Mouse (Mus musculus): ENCODE results near the gene Rtn4r. TPM values are rescaled to one million over a fixed set of nuclear protein-coding genes. Genes with fewer than 3 reads are reported as not detected.
A peak's percentile ranks its signal among the peaks of the same experiment; 100 is the strongest.

The Rtn4r gene
- total RNA-seq, 2 experiments from 2014 or later, result 0.17 TPM; not detected in 1

DNA sequence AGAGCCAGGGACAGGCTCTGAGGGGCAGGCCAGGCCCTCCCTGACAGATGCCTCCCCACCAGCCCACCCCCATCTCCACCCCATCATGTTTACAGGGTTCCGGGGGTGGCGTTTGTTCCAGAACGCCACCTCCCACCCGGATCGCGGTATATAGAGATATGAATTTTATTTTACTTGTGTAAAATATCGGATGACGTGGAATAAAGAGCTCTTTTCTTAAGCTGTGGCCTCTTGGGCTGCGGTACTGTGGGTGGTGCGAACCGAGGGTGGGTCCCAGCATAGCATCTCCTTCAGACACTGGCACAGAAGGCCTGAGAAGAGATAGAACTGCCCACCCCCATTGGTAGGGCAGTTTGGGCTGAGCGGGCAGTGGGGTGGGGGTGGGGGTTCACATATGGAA is 24.7 kb downstream of the Rtn4r start:
- intact Hi-C loops (cut with DNase I), result no loop called here
- DNase-seq, result no peak

DNA sequence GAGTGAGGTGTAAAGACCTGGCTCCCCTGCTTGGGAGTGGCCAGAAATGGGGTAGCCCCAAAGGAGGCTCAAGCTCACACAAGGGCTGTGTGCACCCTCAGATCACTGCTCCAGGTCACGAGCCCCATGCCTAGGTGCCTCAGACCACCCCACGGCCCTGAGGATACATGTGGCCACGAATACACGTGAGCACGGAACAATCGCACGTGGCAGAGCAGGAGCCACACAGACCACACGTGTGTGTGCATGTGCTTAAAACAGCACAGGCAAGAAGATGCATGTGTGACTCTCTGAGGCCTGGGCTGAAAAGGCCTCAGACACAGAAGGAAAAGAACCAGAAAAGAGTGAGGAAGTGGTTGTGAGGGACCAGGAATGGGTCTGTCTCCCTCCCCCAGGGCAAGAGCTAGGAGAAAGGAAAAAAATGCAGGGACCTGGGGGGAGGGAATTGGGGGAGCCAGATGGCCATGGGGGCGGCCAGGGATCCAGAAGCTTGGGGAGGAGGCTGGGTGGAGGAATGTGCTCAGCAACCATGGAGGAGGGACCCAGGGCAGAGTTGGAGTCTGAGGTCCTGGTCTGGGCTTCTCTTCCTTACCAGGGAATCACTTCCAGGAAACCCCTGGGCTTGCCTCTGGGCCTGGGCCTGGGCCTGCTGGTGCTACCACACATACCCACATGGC is 25.5 kb downstream of the Rtn4r start:
- intact Hi-C loops (cut with DNase I), result no loop called here
- no peak for DNase-seq

- intact Hi-C loops (cut with DNase I), result no loop called here
- DNase-seq, result peak in 1 of 2 experiments; percentile 35
Measured at GRCm38 (mm10) chr16:18154521-18155171, 27.2 kb downstream of the Rtn4r start.

DNA sequence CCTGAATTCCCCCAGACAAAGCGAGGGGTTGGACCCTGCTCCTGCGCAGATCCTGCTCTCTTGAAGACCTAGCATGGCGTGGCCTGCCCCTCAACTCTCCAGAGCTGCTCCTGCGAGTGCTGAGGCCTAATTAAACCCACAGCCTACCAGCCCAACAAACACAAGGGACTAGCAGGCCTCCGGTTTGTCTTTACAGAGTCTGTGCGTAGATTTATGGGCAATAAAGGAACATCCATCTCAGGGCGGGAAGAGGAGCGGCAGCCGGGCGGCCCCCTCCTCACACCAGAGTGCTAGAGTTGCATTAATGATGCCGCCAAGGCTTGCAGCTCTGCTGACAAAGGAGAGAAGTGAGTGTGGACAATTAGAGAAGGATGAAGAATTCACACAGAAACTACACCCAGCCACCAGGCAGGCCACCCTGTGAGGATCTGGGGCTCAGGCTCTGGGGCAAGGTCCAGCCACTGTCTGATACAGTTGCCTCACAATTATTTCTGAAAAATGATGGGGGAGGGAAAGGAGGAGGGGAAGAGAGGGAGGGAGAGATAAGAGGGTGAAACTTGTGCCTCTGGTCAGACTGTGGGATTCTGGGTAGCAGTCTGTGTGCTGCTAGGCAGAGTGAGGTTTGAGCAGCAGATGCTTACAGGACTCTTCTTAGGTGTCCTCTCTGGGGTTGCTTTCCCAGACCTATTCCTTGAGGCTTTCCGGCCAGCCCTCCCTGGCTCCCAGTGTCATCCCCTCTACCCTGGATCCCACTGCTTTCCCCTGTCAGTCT is 29.3 kb downstream of the Rtn4r start:
- DNase-seq, result no peak
- intact Hi-C loops (cut with DNase I), result no loop called here

GRCm38 (mm10) chr16:18159255-18159654 is 31.8 kb downstream of the Rtn4r start:
- intact Hi-C loops (cut with DNase I), result no loop called here
- no peak for DNase-seq

DNA sequence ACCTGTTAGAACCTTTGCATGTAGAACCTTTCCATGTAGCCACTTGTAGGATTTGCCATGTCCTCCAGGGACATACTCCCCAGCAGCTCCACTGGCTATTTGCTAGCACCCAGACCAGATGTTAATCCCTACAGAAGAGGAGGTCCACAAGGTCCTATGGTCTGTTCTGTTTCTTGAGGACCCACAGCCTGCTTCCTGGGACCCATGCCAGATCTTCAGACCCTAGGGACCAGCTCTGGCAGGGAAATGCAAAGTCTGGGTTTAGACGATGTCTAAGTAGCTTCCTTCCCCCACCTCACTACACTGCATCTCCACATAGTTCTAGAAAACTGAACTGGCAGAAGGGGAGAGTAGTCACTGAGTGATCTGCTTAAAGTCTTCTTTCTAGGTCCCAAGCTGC is 32.3 kb downstream of the Rtn4r start:
- intact Hi-C loops (cut with DNase I), result no loop called here

GRCm38 (mm10) chr16:18160514-18160913 is 33.1 kb downstream of the Rtn4r start:
- DNase-seq, result no peak
- intact Hi-C loops (cut with DNase I), result no loop called here

More for the DNA sequence above, 32.3 kb downstream of the Rtn4r start:
- no peak for DNase-seq

DNA sequence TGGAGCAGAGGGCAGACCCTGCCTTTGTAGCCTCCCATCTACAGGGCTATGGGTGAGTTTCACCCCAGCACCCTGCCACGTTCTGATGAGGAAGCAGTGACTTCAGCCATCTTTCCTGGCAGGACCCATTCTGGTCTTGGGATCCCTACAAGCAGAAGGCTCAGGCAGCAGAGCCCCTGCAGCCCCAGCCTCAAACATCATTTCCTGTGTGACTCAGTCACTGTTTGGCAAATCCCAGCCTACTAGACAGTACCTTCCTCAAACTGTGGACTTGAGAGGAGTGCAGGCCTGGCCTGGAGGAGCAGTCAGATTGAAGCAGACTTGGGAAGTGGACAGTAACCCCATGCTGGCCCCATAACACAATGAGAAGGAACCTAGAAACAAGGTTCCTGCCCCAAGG is 33.7 kb downstream of the Rtn4r start:
- intact Hi-C loops (cut with DNase I), result no loop called here
- DNase-seq, result no peak

DNA sequence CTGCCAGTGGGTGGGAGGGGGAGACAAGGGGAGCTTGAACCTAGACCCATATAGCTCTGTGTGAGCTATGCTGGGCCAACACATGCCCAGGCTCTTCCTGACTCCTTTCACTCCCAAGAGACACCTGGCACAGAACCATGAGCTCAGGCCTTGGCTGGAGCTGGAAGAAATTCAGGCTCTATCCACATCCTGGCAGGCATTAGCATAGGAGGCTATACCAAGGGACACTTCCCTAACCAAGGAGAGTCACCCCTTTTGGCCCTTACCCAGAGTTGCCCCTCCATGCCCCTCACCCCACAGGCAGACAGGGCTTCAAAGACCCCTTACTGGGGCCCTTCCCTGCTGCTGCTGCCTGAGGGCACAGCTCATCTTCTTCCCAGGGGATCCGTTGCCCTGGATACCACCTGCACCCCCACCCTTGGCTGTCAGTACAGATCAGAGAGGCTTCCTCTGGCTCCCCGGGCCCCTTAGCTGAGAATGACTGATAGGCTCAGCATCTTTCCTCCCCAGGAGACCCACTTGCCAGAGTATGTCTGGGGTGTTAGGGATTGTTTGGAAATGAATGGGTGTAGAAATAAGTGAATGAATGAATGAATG is 37.3 kb downstream of the Rtn4r start:
- DNase-seq, result no peak
- intact Hi-C loops (cut with DNase I), result no loop called here

DNA sequence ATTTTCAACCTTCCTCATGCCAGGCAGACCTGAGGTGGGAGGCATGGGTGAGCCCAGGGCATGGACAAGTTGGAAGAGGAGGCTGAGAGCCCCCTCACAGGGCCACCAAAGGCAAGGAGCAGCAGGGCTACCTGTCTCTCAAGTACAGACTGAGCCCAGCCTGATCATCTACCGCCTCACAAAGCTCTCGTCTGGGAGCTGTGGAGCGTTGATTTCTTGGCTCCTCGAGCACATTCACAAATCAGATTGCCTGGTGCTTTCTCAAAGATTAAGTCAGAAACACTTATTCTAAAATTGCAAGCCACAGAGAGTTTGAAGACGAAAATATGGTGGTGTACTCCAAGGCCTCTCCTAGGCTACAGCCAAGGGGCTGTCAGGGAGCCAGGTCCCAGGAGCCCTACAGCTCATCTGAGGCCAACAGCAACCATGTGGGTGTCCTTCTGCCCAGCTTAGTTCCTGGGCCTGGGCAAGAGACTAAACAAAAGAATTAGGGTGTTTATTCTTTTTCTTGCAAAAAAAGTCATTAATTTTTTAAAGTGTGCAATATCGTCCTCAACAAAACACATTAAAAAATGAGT is 39.3 kb downstream of the Rtn4r start:
- no peak for DNase-seq
- intact Hi-C loops (cut with DNase I), result no loop called here

GRCm38 (mm10) chr16:18169156-18169555 is 41.7 kb downstream of the Rtn4r start:
- intact Hi-C loops (cut with DNase I), result no loop called here
- no peak for DNase-seq

GRCm38 (mm10) chr16:18169776-18170175 is 42.3 kb downstream of the Rtn4r start:
- no peak for DNase-seq
- intact Hi-C loops (cut with DNase I), result no loop called here

DNA sequence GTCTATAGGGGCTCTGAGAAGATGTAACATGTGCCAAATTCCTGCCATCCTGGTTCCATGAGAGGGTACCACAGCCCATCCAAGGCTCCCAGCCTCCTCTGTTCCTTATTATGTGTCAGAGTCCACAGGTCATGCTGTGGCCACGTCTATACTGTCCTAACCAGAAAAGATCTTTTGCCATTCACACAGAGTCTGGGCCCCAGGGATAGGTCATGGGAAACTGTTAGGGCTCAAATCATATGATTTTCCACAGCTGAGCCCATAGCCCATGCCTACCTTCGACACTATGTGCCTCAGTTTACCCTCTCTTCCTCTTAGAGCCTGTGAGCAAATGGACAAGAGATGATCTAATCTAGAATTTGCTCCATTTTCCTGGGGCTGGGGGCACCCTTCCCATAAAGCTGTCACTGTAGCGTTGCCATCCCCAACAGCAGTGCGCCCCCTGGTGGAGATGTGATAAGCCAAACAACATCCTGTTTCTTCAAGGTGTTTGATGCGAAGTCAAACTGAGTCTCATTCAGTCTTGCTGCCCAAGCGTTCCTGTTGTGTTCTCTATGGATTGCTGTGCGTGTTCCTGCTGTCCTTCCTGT is 44.9 kb downstream of the Rtn4r start:
- DNase-seq, result peak; percentile 54 to 75
- intact Hi-C loops (cut with DNase I), result loop anchor here (2.0 kb wide), 2 partner anchors 46 to 64 kb away; partner anchors contain the start of gene Rtn4r

GRCm38 (mm10) chr16:18173231-18173630 is 45.8 kb downstream of the Rtn4r start:
- intact Hi-C loops (cut with DNase I), result loop anchor here (2.0 kb wide), 2 partner anchors 46 to 64 kb away; partner anchors contain the start of gene Rtn4r
- DNase-seq, result no peak

- no peak for DNase-seq
- intact Hi-C loops (cut with DNase I), result loop anchor here (2.0 kb wide), 2 partner anchors 47 to 65 kb away; partner anchors contain the start of gene Rtn4r
Measured at GRCm38 (mm10) chr16:18173788-18174187, 46.3 kb downstream of the Rtn4r start.

DNA sequence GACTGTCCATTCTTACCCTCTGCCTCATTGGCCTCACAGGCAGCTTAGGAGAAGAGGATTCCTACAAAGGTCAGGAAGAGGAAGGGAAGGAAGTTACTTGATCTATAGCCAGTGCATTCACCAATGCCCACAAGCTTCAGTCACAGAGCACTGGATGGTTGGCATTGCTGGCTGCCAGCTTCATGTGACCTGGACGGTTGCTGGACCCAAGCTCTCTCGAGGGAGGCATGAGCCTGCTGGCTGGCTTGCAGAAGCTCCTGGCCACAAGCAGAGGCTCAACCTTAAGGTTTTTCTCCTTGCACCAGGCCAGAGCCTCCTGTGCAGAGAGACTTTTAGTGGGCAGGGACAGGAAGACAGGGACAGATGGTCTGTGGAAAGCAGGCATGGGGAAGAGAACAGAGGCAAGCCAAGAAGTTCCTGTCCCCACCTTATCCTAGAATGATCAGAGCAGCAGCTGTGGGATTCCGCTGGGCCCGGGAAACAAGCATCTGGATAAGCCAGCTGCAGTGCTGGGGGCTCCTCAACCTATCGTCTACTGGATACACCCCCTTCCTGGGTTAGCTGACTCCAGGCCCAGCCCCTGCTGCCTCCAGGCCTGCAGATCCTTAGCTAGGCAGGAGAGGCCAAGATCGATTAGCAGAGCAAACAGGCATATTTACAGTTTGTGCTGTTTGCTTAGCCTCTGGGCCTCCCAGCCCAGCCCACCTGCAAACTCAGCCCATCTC is 48.5 kb downstream of the Rtn4r start:
- intact Hi-C loops (cut with DNase I), result loop anchor here (2.0 kb wide), 1 partner anchor 35 kb away; no protein-coding TSS in a partner anchor
- DNase-seq, result no peak

GRCm38 (mm10) chr16:18176758-18177157 is 49.3 kb downstream of the Rtn4r start:
- DNase-seq, result no peak
- intact Hi-C loops (cut with DNase I), result loop anchor here (2.0 kb wide), 1 partner anchor 34 kb away; no protein-coding TSS in a partner anchor

- DNase-seq, result no peak
- intact Hi-C loops (cut with DNase I), result no loop called here
Measured at GRCm38 (mm10) chr16:18179591-18179990, 52.1 kb downstream of the Rtn4r start.

DNA sequence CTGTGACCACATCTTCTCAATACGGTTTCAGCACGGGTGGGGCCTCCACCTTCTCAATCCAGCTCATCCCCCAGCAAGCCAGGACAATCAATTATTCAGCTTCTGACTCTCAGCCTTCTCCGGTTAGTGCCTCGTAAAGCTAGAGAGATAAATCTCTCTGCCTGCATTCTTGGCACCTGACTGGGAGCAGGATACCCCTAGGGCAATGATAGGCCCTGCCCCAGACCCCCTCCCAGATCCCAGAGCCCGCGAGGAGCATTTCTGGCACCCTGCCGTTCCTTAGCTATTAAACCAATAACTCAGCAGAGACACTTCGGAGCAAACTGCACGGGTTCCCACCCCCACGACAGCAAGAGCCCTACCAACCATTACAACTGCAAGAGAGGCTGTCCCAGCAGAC is 54.0 kb downstream of the Rtn4r start:
- DNase-seq, result no peak
- intact Hi-C loops (cut with DNase I), result no loop called here

Measured in gastrocnemius, postnatal 36 days (tissue).